Mouse (Mus musculus): ENCODE data around the gene Gata3. TPM values are rescaled to one million over a fixed set of nuclear protein-coding genes. Genes with fewer than 3 reads are reported as not detected.

Gata3 gene
- total and polyA plus RNA-seq, 2 experiments from 2014 or later: 0.48 to 1.8 TPM

GRCm38 (mm10) chr2:9881051-9881591, 8.7 kb downstream of the Gata3 start, which contains the start of gene 4930412O13Rik:
Gene 4930412O13Rik (plus strand): TSS chr2:9881252.
- TF ChIP-seq CTCF (IDR thresholded peaks at IDR 0.05; ENCODE audit: low read depth): no peak
- DNase-seq (no peak), ATAC-seq (no peak)
- Histone ChIP-seq H3K9me3 (ENCODE audit: low read length) (no peaks in the 10 kb centered on the region), H3K4me1 (ENCODE audit: insufficient read depth) (no peaks in the 10 kb centered on the region), H3K27ac (ENCODE audit: low read depth, low read length) (no peak within 1 kb of the TSS), H3K4me2 (ENCODE audit: low read depth) (peak within 1 kb of the TSS; percentile 15; the same call in 1 of the 2 replicates), H3K36me3 (ENCODE audit: insufficient read depth) (no peaks in the 10 kb centered on the region), H3K4me3 (ENCODE audit: low read depth, low read length) (peak within 1 kb of the TSS; percentile 12; the same call in 1 of the 2 replicates), H3K9ac (no peak within 1 kb of the TSS), H3K27me3 (ENCODE audit: insufficient read depth, low read length) (peaks cover 65% of the 10 kb centered on the region)
- WGBS: under 1% methylated on average over 34 of the region's 35 CpGs

GRCm38 (mm10) chr2:9880271-9880670, 9.6 kb downstream of the Gata3 start:
- Histone ChIP-seq H3K9ac (no peak overlapping the region), H3K27me3 (ENCODE audit: insufficient read depth, low read length) (peaks cover 65% of the 10 kb centered on the region), H3K4me3 (ENCODE audit: low read depth, low read length) (no peak overlapping the region), H3K9me3 (ENCODE audit: low read length) (no peaks in the 10 kb centered on the region), H3K36me3 (ENCODE audit: insufficient read depth) (no peaks in the 10 kb centered on the region), H3K4me2 (ENCODE audit: low read depth) (no peak overlapping the region), H3K4me1 (ENCODE audit: insufficient read depth) (no peaks in the 10 kb centered on the region), H3K27ac (ENCODE audit: low read depth, low read length) (no peak overlapping the region)
- WGBS: 5% methylated on average over 11 of the region's 11 CpGs
- ATAC-seq: no peak
- peak; percentile 47 for DNase-seq
- no peak for TF ChIP-seq CTCF (IDR thresholded peaks at IDR 0.05; ENCODE audit: low read depth)

GRCm38 (mm10) chr2:9879493-9879892, 10.3 kb downstream of the Gata3 start:
- H3K9ac ChIP-seq: no peak overlapping the region
- TF ChIP-seq CTCF (IDR thresholded peaks at IDR 0.05; ENCODE audit: low read depth): peak; percentile 77
- peak overlapping the region; percentile 28 for H3K4me3 ChIP-seq (ENCODE audit: low read depth, low read length)
- no peaks in the 10 kb centered on the region for H3K4me1 ChIP-seq (ENCODE audit: insufficient read depth)
- DNase-seq (peak; percentile 70), ATAC-seq (peak; percentile 87)
- H3K9me3 ChIP-seq (ENCODE audit: low read length): no peaks in the 10 kb centered on the region
- H3K27ac ChIP-seq (ENCODE audit: low read depth, low read length): no peak overlapping the region
- H3K4me2 ChIP-seq (ENCODE audit: low read depth): peak overlapping the region; percentile 52
- no peaks in the 10 kb centered on the region for H3K36me3 ChIP-seq (ENCODE audit: insufficient read depth)
- WGBS: under 1% methylated on average over 21 of the region's 21 CpGs
- H3K27me3 ChIP-seq (ENCODE audit: insufficient read depth, low read length): peaks cover 69% of the 10 kb centered on the region

- Histone ChIP-seq H3K4me3 (ENCODE audit: low read depth, low read length) (peak overlapping the region; percentile 28), H3K36me3 (ENCODE audit: insufficient read depth) (no peaks in the 10 kb centered on the region), H3K9me3 (ENCODE audit: low read length) (no peaks in the 10 kb centered on the region), H3K4me1 (ENCODE audit: insufficient read depth) (no peaks in the 10 kb centered on the region), H3K9ac (no peak overlapping the region), H3K4me2 (ENCODE audit: low read depth) (peak overlapping the region; percentile 52), H3K27ac (ENCODE audit: low read depth, low read length) (no peak overlapping the region), H3K27me3 (ENCODE audit: insufficient read depth, low read length) (peaks cover 71% of the 10 kb centered on the region)
- peak; percentile 45 for DNase-seq
- WGBS: under 1% methylated on average over 22 of the region's 22 CpGs
- no peak for TF ChIP-seq CTCF (IDR thresholded peaks at IDR 0.05; ENCODE audit: low read depth)
- no peak for ATAC-seq
These were observed 10.7 kb downstream of the Gata3 start for GRCm38 (mm10) chr2:9879092-9879491.

GRCm38 (mm10) chr2:9878564-9879081, 11.2 kb downstream of the Gata3 start:
- DNase-seq (no peak), ATAC-seq (no peak)
- H3K27me3 ChIP-seq (ENCODE audit: insufficient read depth, low read length): peaks cover 73% of the 10 kb centered on the region
- TF ChIP-seq CTCF (IDR thresholded peaks at IDR 0.05; ENCODE audit: low read depth): no peak
- no peak overlapping the region for H3K9ac ChIP-seq
- H3K27ac ChIP-seq (ENCODE audit: low read depth, low read length): no peak overlapping the region
- peak overlapping the region; percentile 28 for H3K4me3 ChIP-seq (ENCODE audit: low read depth, low read length)
- under 1% methylated on average over 32 of the region's 33 CpGs for WGBS
- no peaks in the 10 kb centered on the region for H3K9me3 ChIP-seq (ENCODE audit: low read length)
- H3K36me3 ChIP-seq (ENCODE audit: insufficient read depth): no peaks in the 10 kb centered on the region
- H3K4me1 ChIP-seq (ENCODE audit: insufficient read depth): no peaks in the 10 kb centered on the region
- peak overlapping the region; percentile 52 for H3K4me2 ChIP-seq (ENCODE audit: low read depth)

GRCm38 (mm10) chr2:9877966-9878563, 11.8 kb downstream of the Gata3 start:
- WGBS: 1% methylated on average over 19 of the region's 19 CpGs
- Histone ChIP-seq H3K27me3 (ENCODE audit: insufficient read depth, low read length) (peaks cover 78% of the 10 kb centered on the region), H3K4me3 (ENCODE audit: low read depth, low read length) (peak overlapping the region; percentile 28), H3K9ac (no peak overlapping the region), H3K4me2 (ENCODE audit: low read depth) (peak overlapping the region; percentile 52), H3K36me3 (ENCODE audit: insufficient read depth) (no peaks in the 10 kb centered on the region), H3K27ac (ENCODE audit: low read depth, low read length) (no peak overlapping the region), H3K4me1 (ENCODE audit: insufficient read depth) (no peaks in the 10 kb centered on the region), H3K9me3 (ENCODE audit: low read length) (no peaks in the 10 kb centered on the region)
- no peak for TF ChIP-seq CTCF (IDR thresholded peaks at IDR 0.05; ENCODE audit: low read depth)
- ATAC-seq: no peak
- peak; percentile 16 for DNase-seq

- DNase-seq (no peak), ATAC-seq (no peak)
- H3K4me3 ChIP-seq (ENCODE audit: low read depth, low read length): 0 out of 2 replicates have a peak overlapping the region, but pooled peaks have one; percentile 11
- H3K27me3 ChIP-seq (ENCODE audit: insufficient read depth, low read length): peaks cover 85% of the 10 kb centered on the region
- H3K9ac ChIP-seq: no peak overlapping the region
- WGBS: 2% methylated on average over 35 of the region's 35 CpGs
- H3K27ac ChIP-seq (ENCODE audit: low read depth, low read length): no peak overlapping the region
- no peaks in the 10 kb centered on the region for H3K9me3 ChIP-seq (ENCODE audit: low read length)
- H3K4me2 ChIP-seq (ENCODE audit: low read depth): no peak overlapping the region; the same call in 1 of the 2 replicates
- no peaks in the 10 kb centered on the region for H3K36me3 ChIP-seq (ENCODE audit: insufficient read depth)
- H3K4me1 ChIP-seq (ENCODE audit: insufficient read depth): no peaks in the 10 kb centered on the region
- no peak for TF ChIP-seq CTCF (IDR thresholded peaks at IDR 0.05; ENCODE audit: low read depth)
These were observed 12.5 kb downstream of the Gata3 start for GRCm38 (mm10) chr2:9877326-9877690.
